Mouse (Mus musculus): ENCODE measurements around the gene Trub2.

- TF ChIP-seq TCF3 (IDR thresholded peaks at IDR 0.05; ENCODE audit: insufficient read length, low read depth): no peak
- no peak for TF ChIP-seq POLR2A (IDR thresholded peaks at IDR 0.05; ENCODE audit: insufficient read length, low read depth)
- no peak for TF ChIP-seq MYOG (IDR thresholded peaks at IDR 0.05; ENCODE audit: control insufficient read depth in 1 of 3, insufficient read depth in 1 of 3, insufficient read length in 2 of 3, low read depth in 2 of 3)
- TF ChIP-seq MAX (IDR thresholded peaks at IDR 0.05; ENCODE audit: low read depth): no peak
- TF ChIP-seq REST (IDR thresholded peaks at IDR 0.05; ENCODE audit: insufficient read depth, insufficient read length): no peak
These were observed 47.1 kb downstream of the Trub2 start for GRCm38 (mm10) chr2:29741207-29741606.
